Mouse (Mus musculus): ENCODE measurements around the gene Rpgrip1l. TPM values are rescaled to one million over a fixed set of nuclear protein-coding genes. Genes with fewer than 3 reads are reported as not detected.

Rpgrip1l gene
- polyA plus RNA-seq, 1 experiment from 2014 or later = 17.1 TPM

- ATAC-seq (ENCODE audit: insufficient number of reproducible peaks, insufficient read depth, low FRiP score, low TSS enrichment, low read depth) = no peak
- H3K36me3 ChIP-seq = 0 out of 2 replicates have a peak, but pooled peaks cover 8% of the 10 kb centered on the region
- H3K4me2 ChIP-seq = no peak overlapping the region
- H3K4me1 ChIP-seq (replicated peaks) = 0 out of 2 replicates have a peak, but pooled peaks cover 9% of the 10 kb centered on the region
- H3K9me3 ChIP-seq = no peaks in the 10 kb centered on the region
- no peak overlapping the region for H3K4me3 ChIP-seq (replicated peaks)
- H3K9ac ChIP-seq (replicated peaks) = no peak overlapping the region; the same call in 1 of the 2 replicates
- WGBS = 57% methylated on average over 7 of the region's 7 CpGs
- no peaks in the 10 kb centered on the region for H3K27me3 ChIP-seq
- no peak overlapping the region for H3K27ac ChIP-seq
Observed at GRCm38 (mm10) chr8:91350628-91351027, 37.6 kb upstream of the Rpgrip1l start.

- H3K27me3 ChIP-seq = no peaks in the 10 kb centered on the region
- 85% methylated on average over 7 of the region's 7 CpGs for WGBS
- H3K9ac ChIP-seq (replicated peaks) = no peak overlapping the region
- H3K4me3 ChIP-seq (replicated peaks) = no peak overlapping the region
- no peak overlapping the region for H3K27ac ChIP-seq
- H3K4me2 ChIP-seq = no peak overlapping the region
- no peaks in the 10 kb centered on the region for H3K9me3 ChIP-seq
- H3K4me1 ChIP-seq (replicated peaks) = peaks cover 17% of the 10 kb centered on the region
- 0 out of 2 replicates have a peak, but pooled peaks cover 8% of the 10 kb centered on the region for H3K36me3 ChIP-seq
- ATAC-seq (ENCODE audit: insufficient number of reproducible peaks, insufficient read depth, low FRiP score, low TSS enrichment, low read depth) = no peak
Observed at GRCm38 (mm10) chr8:91349816-91350215, 36.8 kb upstream of the Rpgrip1l start.

- ATAC-seq (ENCODE audit: insufficient number of reproducible peaks, insufficient read depth, low FRiP score, low TSS enrichment, low read depth) = no peak
- WGBS = 73% methylated on average over 6 of the region's 6 CpGs
Observed at GRCm38 (mm10) chr8:91347595-91347994, 34.5 kb upstream of the Rpgrip1l start.

GRCm38 (mm10) chr8:91347146-91347545 is 34.1 kb upstream of the Rpgrip1l start:
- no peak overlapping the region for H3K27ac ChIP-seq
- 82% methylated on average over 10 of the region's 10 CpGs for WGBS
- H3K9me3 ChIP-seq = no peaks in the 10 kb centered on the region
- H3K36me3 ChIP-seq = 0 out of 2 replicates have a peak, but pooled peaks cover 8% of the 10 kb centered on the region
- H3K4me3 ChIP-seq (replicated peaks) = no peak overlapping the region
- no peak overlapping the region for H3K4me2 ChIP-seq
- no peak overlapping the region for H3K9ac ChIP-seq (replicated peaks)
- no peaks in the 10 kb centered on the region for H3K27me3 ChIP-seq
- ATAC-seq (ENCODE audit: insufficient number of reproducible peaks, insufficient read depth, low FRiP score, low TSS enrichment, low read depth) = no peak
- peaks cover 25% of the 10 kb centered on the region for H3K4me1 ChIP-seq (replicated peaks)

More at GRCm38 (mm10) chr8:91347595-91347994, 34.5 kb upstream of the Rpgrip1l start:
- no peak overlapping the region for H3K27ac ChIP-seq
- peaks cover 23% of the 10 kb centered on the region for H3K4me1 ChIP-seq (replicated peaks)
- H3K36me3 ChIP-seq = 0 out of 2 replicates have a peak, but pooled peaks cover 8% of the 10 kb centered on the region
- H3K27me3 ChIP-seq = no peaks in the 10 kb centered on the region
- no peaks in the 10 kb centered on the region for H3K9me3 ChIP-seq
- H3K9ac ChIP-seq (replicated peaks) = no peak overlapping the region
- H3K4me2 ChIP-seq = no peak overlapping the region
- H3K4me3 ChIP-seq (replicated peaks) = no peak overlapping the region

- 0 out of 2 replicates have a peak, but pooled peaks cover 2% of the 10 kb centered on the region for H3K36me3 ChIP-seq
- H3K4me2 ChIP-seq = no peak overlapping the region
- H3K9ac ChIP-seq (replicated peaks) = no peak overlapping the region
- WGBS = 92% methylated on average over 11 of the region's 11 CpGs
- H3K9me3 ChIP-seq = no peaks in the 10 kb centered on the region
- no peak for ATAC-seq (ENCODE audit: insufficient number of reproducible peaks, insufficient read depth, low FRiP score, low TSS enrichment, low read depth)
- H3K4me3 ChIP-seq (replicated peaks) = no peak overlapping the region
- H3K4me1 ChIP-seq (replicated peaks) = peaks cover 20% of the 10 kb centered on the region
- no peak overlapping the region for H3K27ac ChIP-seq
- H3K27me3 ChIP-seq = no peaks in the 10 kb centered on the region
Observed at GRCm38 (mm10) chr8:91344659-91345058, 31.6 kb upstream of the Rpgrip1l start.

- no peak overlapping the region for H3K4me2 ChIP-seq
- peaks cover 20% of the 10 kb centered on the region for H3K4me1 ChIP-seq (replicated peaks)
- H3K4me3 ChIP-seq (replicated peaks) = no peak overlapping the region
- H3K27me3 ChIP-seq = no peaks in the 10 kb centered on the region
- H3K27ac ChIP-seq = no peak overlapping the region
- no peaks in the 10 kb centered on the region for H3K36me3 ChIP-seq
- 78% methylated on average over 5 of the region's 5 CpGs for WGBS
- H3K9ac ChIP-seq (replicated peaks) = no peak overlapping the region
- no peaks in the 10 kb centered on the region for H3K9me3 ChIP-seq
- ATAC-seq (ENCODE audit: insufficient number of reproducible peaks, insufficient read depth, low FRiP score, low TSS enrichment, low read depth) = no peak
Observed at GRCm38 (mm10) chr8:91342798-91343197, 29.7 kb upstream of the Rpgrip1l start.

GRCm38 (mm10) chr8:91342196-91342595 is 29.1 kb upstream of the Rpgrip1l start:
- no peaks in the 10 kb centered on the region for H3K36me3 ChIP-seq
- no peak for ATAC-seq (ENCODE audit: insufficient number of reproducible peaks, insufficient read depth, low FRiP score, low TSS enrichment, low read depth)
- 51% methylated on average over 5 of the region's 5 CpGs for WGBS

GRCm38 (mm10) chr8:91340746-91341145 is 27.7 kb upstream of the Rpgrip1l start:
- H3K4me3 ChIP-seq (replicated peaks) = no peak overlapping the region
- no peak for ATAC-seq (ENCODE audit: insufficient number of reproducible peaks, insufficient read depth, low FRiP score, low TSS enrichment, low read depth)
- no peak overlapping the region for H3K4me2 ChIP-seq
- peaks cover 18% of the 10 kb centered on the region for H3K4me1 ChIP-seq (replicated peaks)
- no peak overlapping the region for H3K27ac ChIP-seq
- H3K9me3 ChIP-seq = no peaks in the 10 kb centered on the region
- H3K27me3 ChIP-seq = no peaks in the 10 kb centered on the region
- no peak overlapping the region for H3K9ac ChIP-seq (replicated peaks)
- no peaks in the 10 kb centered on the region for H3K36me3 ChIP-seq
- 76% methylated on average over 1 of the region's 1 CpGs for WGBS

More at GRCm38 (mm10) chr8:91342196-91342595, 29.1 kb upstream of the Rpgrip1l start:
- peaks cover 20% of the 10 kb centered on the region for H3K4me1 ChIP-seq (replicated peaks)
- no peak overlapping the region for H3K9ac ChIP-seq (replicated peaks)
- H3K9me3 ChIP-seq = no peaks in the 10 kb centered on the region
- no peak overlapping the region for H3K4me3 ChIP-seq (replicated peaks)
- H3K27ac ChIP-seq = no peak overlapping the region
- no peak overlapping the region for H3K4me2 ChIP-seq
- no peaks in the 10 kb centered on the region for H3K27me3 ChIP-seq

GRCm38 (mm10) chr8:91339651-91340050 is 26.6 kb upstream of the Rpgrip1l start:
- ATAC-seq (ENCODE audit: insufficient number of reproducible peaks, insufficient read depth, low FRiP score, low TSS enrichment, low read depth) = no peak
- 85% methylated on average over 8 of the region's 8 CpGs for WGBS

GRCm38 (mm10) chr8:91338389-91339154 is 25.5 kb upstream of the Rpgrip1l start:
- no peak overlapping the region for H3K27ac ChIP-seq
- H3K4me3 ChIP-seq (replicated peaks) = no peak overlapping the region
- H3K4me1 ChIP-seq (replicated peaks) = peaks cover 3% of the 10 kb centered on the region
- no peak overlapping the region for H3K9ac ChIP-seq (replicated peaks)
- no peaks in the 10 kb centered on the region for H3K27me3 ChIP-seq
- ATAC-seq (ENCODE audit: insufficient number of reproducible peaks, insufficient read depth, low FRiP score, low TSS enrichment, low read depth) = no peak
- H3K4me2 ChIP-seq = no peak overlapping the region
- 0 out of 2 replicates have a peak, but pooled peaks cover 4% of the 10 kb centered on the region for H3K9me3 ChIP-seq
- WGBS = 90% methylated on average over 6 of the region's 6 CpGs
- H3K36me3 ChIP-seq = no peaks in the 10 kb centered on the region

More at GRCm38 (mm10) chr8:91339651-91340050, 26.6 kb upstream of the Rpgrip1l start:
- peaks cover 7% of the 10 kb centered on the region for H3K4me1 ChIP-seq (replicated peaks)
- no peaks in the 10 kb centered on the region for H3K36me3 ChIP-seq
- no peak overlapping the region for H3K27ac ChIP-seq
- no peak overlapping the region for H3K4me3 ChIP-seq (replicated peaks)
- 0 out of 2 replicates have a peak, but pooled peaks cover 2% of the 10 kb centered on the region for H3K9me3 ChIP-seq
- H3K4me2 ChIP-seq = no peak overlapping the region
- H3K9ac ChIP-seq (replicated peaks) = no peak overlapping the region
- no peaks in the 10 kb centered on the region for H3K27me3 ChIP-seq

GRCm38 (mm10) chr8:91329461-91329850 is 16.4 kb upstream of the Rpgrip1l start:
- peak overlapping the region; percentile 27 for H3K4me2 ChIP-seq
- H3K27ac ChIP-seq = no peak overlapping the region
- H3K36me3 ChIP-seq = peaks cover 12% of the 10 kb centered on the region
- no peak for ATAC-seq (ENCODE audit: insufficient number of reproducible peaks, insufficient read depth, low FRiP score, low TSS enrichment, low read depth)
- H3K4me3 ChIP-seq (replicated peaks) = no peak overlapping the region
- H3K4me1 ChIP-seq (replicated peaks) = peaks cover 35% of the 10 kb centered on the region
- H3K9me3 ChIP-seq = no peaks in the 10 kb centered on the region
- 15% methylated on average over 6 of the region's 6 CpGs for WGBS
- H3K9ac ChIP-seq (replicated peaks) = no peak overlapping the region
- H3K27me3 ChIP-seq = no peaks in the 10 kb centered on the region

Data from limb, embryonic 12.5 days (tissue).